Comparison of ENCODE assay signal across 9 mouse cellular contexts in the genomic region with DNA sequence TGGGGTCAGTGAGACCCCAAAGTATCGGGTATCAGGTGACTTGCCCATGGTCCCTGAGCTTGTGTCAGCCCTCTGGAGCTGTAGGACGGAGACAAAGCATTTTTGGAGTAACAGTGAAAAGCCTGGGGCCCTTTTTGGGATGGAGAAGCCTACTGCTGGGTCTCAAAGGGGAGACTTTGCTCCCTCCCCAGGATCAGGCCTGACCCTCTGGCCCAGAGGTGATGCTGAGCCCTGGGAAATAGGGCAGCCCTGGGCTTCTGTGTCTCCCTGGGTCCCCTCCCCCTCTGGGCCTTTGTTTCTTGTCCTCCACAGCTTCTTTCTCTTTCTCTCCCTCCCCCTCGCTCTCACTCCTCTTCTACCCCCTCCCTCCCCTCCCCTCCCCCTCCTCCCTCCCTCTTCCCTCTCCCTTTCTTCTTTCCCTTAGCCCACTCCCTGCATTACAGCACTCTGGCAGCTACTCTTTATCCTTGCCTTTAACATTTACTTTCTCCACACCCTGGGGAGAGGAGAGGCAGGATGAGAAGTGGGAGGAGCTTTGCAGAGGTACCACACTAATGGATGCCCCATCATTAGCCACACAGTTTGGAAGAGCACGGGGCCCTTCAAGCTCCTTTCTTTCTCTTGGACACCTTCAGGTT. TPM values are rescaled to one million over a fixed set of nuclear protein-coding genes. Genes with fewer than 3 reads are reported as not detected.
DNase-seq lines count a peak whose midpoint lies in the region; ATAC-seq and TF ChIP-seq lines count a peak whose summit lies in the region.
"Had no signal": no experiment of that assay in that cellular context is flagged by ENCODE, and none has a peak within 500 bp of the region (broad histone marks: within the 10 kb centered on the region; RNA-seq: fewer than 3 reads in every experiment).

No protein-coding gene starts in this region.

- H3K4me2 ChIP-seq in heart, embryonic 12.5 days = no peak overlapping the region
- peak overlapping the region; percentile 53 for H3K4me2 ChIP-seq in CH12.LX (ENCODE audit: insufficient read depth, low read depth, poor library complexity, severe bottlenecking)
- H3K4me2 ChIP-seq in forebrain, embryonic 11.5 days (ENCODE audit: low read depth, low read length, severe bottlenecking) = peak overlapping the region; percentile 26; the same call in 1 of the 2 replicates

- H3K4me1 ChIP-seq in heart, embryonic 12.5 days (replicated peaks) = peaks cover 80% of the 10 kb centered on the region
- peaks cover 39 to 78% of the 10 kb centered on the region in 2 experiments for H3K4me1 ChIP-seq in CH12.LX (ENCODE audit: control insufficient read depth in 1 of 2, insufficient read depth in 2 of 2)
- H3K4me1 ChIP-seq in forebrain, embryonic 11.5 days (replicated peaks; ENCODE audit: control insufficient read depth, insufficient read depth, low read length) = peaks cover 45% of the 10 kb centered on the region

- H3K27ac ChIP-seq in heart, embryonic 12.5 days (ENCODE audit: poor library complexity, severe bottlenecking) = peak overlapping the region; percentile 42
- H3K27ac ChIP-seq in CH12.LX (ENCODE audit: insufficient read depth, low read depth) (peak overlapping the region; percentile 84), macrophage (peak overlapping the region; percentile 98)
- H3K27ac ChIP-seq in forebrain, embryonic 11.5 days (ENCODE audit: low read depth, low read length) = peak overlapping the region; percentile 88

- H3K27me3 ChIP-seq in heart, embryonic 12.5 days (replicated peaks) = no peaks in the 10 kb centered on the region
- no peaks in the 10 kb centered on the region for H3K27me3 ChIP-seq in CH12.LX (replicated peaks)
- H3K27me3 ChIP-seq in forebrain, embryonic 11.5 days (ENCODE audit: control insufficient read depth, insufficient read depth, low read length) = no peaks in the 10 kb centered on the region

- no peak for TF ChIP-seq POLR2A in CH12.LX (IDR thresholded peaks at IDR 0.05; ENCODE audit: low read depth, low read length)

- H3K79me2 ChIP-seq in CH12.LX (replicated peaks; ENCODE audit: control insufficient read depth, extremely low read depth, insufficient read depth, poor library complexity, severe bottlenecking) (peaks cover 6% of the 10 kb centered on the region; the same call in 1 of the 2 replicates), macrophage (ENCODE audit: inconsistent target) (peaks cover 92% of the 10 kb centered on the region)

- H3K9ac ChIP-seq in heart, embryonic 12.5 days = peak overlapping the region; percentile 48
- peak overlapping the region; percentile 21 for H3K9ac ChIP-seq in CH12.LX (ENCODE audit: insufficient read depth, low read depth)
- H3K9ac ChIP-seq in forebrain, embryonic 11.5 days (ENCODE audit: low read length) = peak overlapping the region; percentile 50

- H3K4me3 ChIP-seq in heart, embryonic 12.5 days = no peak overlapping the region
- H3K4me3 ChIP-seq in CH12.LX (replicated peaks in 1 of 3; ENCODE audit: low read depth in 2 of 3, low read length in 2 of 3, poor library complexity in 1 of 3) (no peak overlapping the region), macrophage (ENCODE audit: inconsistent target) (no peak overlapping the region)
- no peak overlapping the region for H3K4me3 ChIP-seq in forebrain, embryonic 11.5 days (ENCODE audit: low read depth, low read length)

- no peak for TF ChIP-seq RAD21 in CH12.LX (IDR thresholded peaks at IDR 0.05; ENCODE audit: low read depth, low read length)

- dilution Hi-C loops in CH12.LX (cut with MboI; ENCODE audit: extremely low pct_ligation_motif_present, extremely low pct_unique_long_range_greater_than_20kb, low sequenced_read_pairs) = no loop called here

- no peak for DNase-seq in heart, adult 8-10 months (ENCODE audit: low spot score)
- no peak for DNase-seq in CH12.LX (ENCODE audit: extremely low read depth)
- no peak for DNase-seq in forebrain, embryonic 11.5 days (ENCODE audit: low spot score)
- no peak for DNase-seq in Muller cell, postnatal 12 days (ENCODE audit: inconsistent ontology term)
- no peak for DNase-seq in adrenal gland, adult 18-20 months (ENCODE audit: low spot score in 2 of 2)
- DNase-seq: B cell, adult 2 months had no signal

- 42% methylated on average over 4 of the region's 4 CpGs for WGBS in heart, embryonic 12.5 days
- WGBS in forebrain, embryonic 11.5 days = 13% methylated on average over 4 of the region's 4 CpGs
- 66% methylated on average over 3 of the region's 4 CpGs for WGBS in macrophage (ENCODE audit: missing documents)

- TF ChIP-seq EP300 in CH12.LX (IDR thresholded peaks at IDR 0.05; ENCODE audit: low read length) = no peak

- in situ Hi-C loops in CH12.LX (cut with MboI; ENCODE audit: low pct_ligation_motif_present, low pct_unique_long_range_greater_than_20kb, low sequenced_read_pairs) = no loop called here

- ATAC-seq in heart, embryonic 12.5 days (ENCODE audit: insufficient number of reproducible peaks, low FRiP score) = no peak
- peak; percentile 68 for ATAC-seq in forebrain, embryonic 11.5 days (replicated peaks; ENCODE audit: low FRiP score)
- ATAC-seq in inflammation-experienced regulatory T-cells, adult 6 months = no peak

- peaks cover 2% of the 10 kb centered on the region for H3K36me3 ChIP-seq in heart, embryonic 12.5 days
- H3K36me3 ChIP-seq in CH12.LX (replicated peaks in 1 of 2; ENCODE audit: control insufficient read depth in 1 of 2, insufficient read depth in 1 of 2, low read length in 1 of 2) = peaks cover 2 to 9% of the 10 kb centered on the region in 2 experiments
- no peaks in the 10 kb centered on the region for H3K36me3 ChIP-seq in forebrain, embryonic 11.5 days (ENCODE audit: control insufficient read depth, insufficient read depth, low read length)
- no peaks in the 10 kb centered on the region for H3K36me3 ChIP-seq in macrophage (ENCODE audit: inconsistent target)

- TF ChIP-seq CTCF in CH12.LX (conservative IDR thresholded peaks at IDR 0.05 in 1 of 2, IDR thresholded peaks at IDR 0.05 in 1 of 2; ENCODE audit: low read depth in 2 of 2, low read length in 2 of 2) = no peak

- no peaks in the 10 kb centered on the region for H3K9me3 ChIP-seq in heart, embryonic 12.5 days (replicated peaks)
- H3K9me3 ChIP-seq in CH12.LX (replicated peaks; ENCODE audit: low read length) = peaks cover 2% of the 10 kb centered on the region
- H3K9me3 ChIP-seq in forebrain, embryonic 11.5 days (ENCODE audit: control insufficient read depth, low read length) = no peaks in the 10 kb centered on the region

TF ChIP-seq in CH12.LX, 34 proteins besides CTCF, POLR2A, EP300 and RAD21:
- TF ChIP-seq ZNF384 (IDR thresholded peaks at IDR 0.05; ENCODE audit: low read depth, low read length) = no peak
- TF ChIP-seq TCF12 (IDR thresholded peaks at IDR 0.05; ENCODE audit: low read depth, low read length) = no peak
- no peak for TF ChIP-seq MXI1 (IDR thresholded peaks at IDR 0.05; ENCODE audit: low read depth, low read length)

RNA-seq across cellular contexts. Expression of gene Idh2, which starts 39.1 kb away (rescaled TPM):
- 1,569 and 1,607 TPM in 2 replicates for polyA plus RNA-seq in heart, embryonic 12.5 days (2016; fragmentation: Nextera tagmentation; extraction: Ambion mirVana)
- 1,000 to 10,000 TPM; 2,287 to 2,565 (median 2,388) TPM for total RNA-seq in heart, adult 8-10 months (2022)
- total RNA-seq in CH12.LX (2012; rRNA removed) = 71.1 and 96.4 TPM in 2 replicates
- total RNA-seq in CH12.LX (2014; rRNA removed) = 20.8 and 21.5 TPM in 2 replicates
- 13.6 and 21.1 TPM in 2 replicates for polyA plus RNA-seq in CH12.LX (2012; ENCODE audit: insufficient read length, low read depth)
- polyA plus RNA-seq in forebrain, embryonic 11.5 days (2014; fragmentation: Nextera tagmentation; extraction: Ambion mirVana) = 403 and 425 TPM in 2 replicates
- total RNA-seq in macrophage (2018; cell fraction: chromatin; rRNA removed) = 100 to 1,000 TPM in 3 of 26 experiments, 10 to 100 TPM in 19, 1 to 10 TPM in 4; 5.1 to 131 (median 33.7) TPM
- 10 to 100 TPM; 35.0 to 94.6 (median 64.7) TPM for total RNA-seq in macrophage (2018; cell fraction: cytosol; rRNA removed)
- total RNA-seq in macrophage (2018; cell fraction: nucleus; rRNA removed) = 100 to 1,000 TPM in 1 of 26 experiments, 10 to 100 TPM in 25; 17.1 to 112 (median 41.7) TPM
- polyA plus RNA-seq in macrophage (2018) = 72.5 to 101 TPM (median 88.0 TPM) in 3 replicates
- polyA plus RNA-seq in inflammation-experienced regulatory T-cells, adult 6 months (2017; shearing (Covaris generic)) = 10 to 100 TPM; 13.5 to 28.7 (median 20.3) TPM
- 100 to 1,000 TPM; 116 to 190 TPM for total RNA-seq in adrenal gland, adult 18-20 months (2021)

RNA-seq across cellular contexts. Expression of gene Zfp710, which starts 51.5 kb away (rescaled TPM):
- 13.5 and 13.7 TPM in 2 replicates for polyA plus RNA-seq in heart, embryonic 12.5 days (2016; fragmentation: Nextera tagmentation; extraction: Ambion mirVana)
- 10 to 100 TPM; 28.5 to 39.5 (median 31.3) TPM for total RNA-seq in heart, adult 8-10 months (2022)
- total RNA-seq in CH12.LX (2012; rRNA removed) = 16.2 and 16.3 TPM in 2 replicates
- total RNA-seq in CH12.LX (2014; rRNA removed) = 6.1 and 7.6 TPM in 2 replicates
- polyA plus RNA-seq in CH12.LX (2012; ENCODE audit: insufficient read length, low read depth) = 12.1 and 14.4 TPM in 2 replicates
- 27.9 and 33.0 TPM in 2 replicates for polyA plus RNA-seq in forebrain, embryonic 11.5 days (2014; fragmentation: Nextera tagmentation; extraction: Ambion mirVana)
- 100 to 1,000 TPM in 9 of 26 experiments, 10 to 100 TPM in 17; 10.9 to 127 (median 87.0) TPM for total RNA-seq in macrophage (2018; cell fraction: chromatin; rRNA removed)
- total RNA-seq in macrophage (2018; cell fraction: cytosol; rRNA removed) = 10 to 100 TPM; 18.9 to 85.9 (median 65.4) TPM
- 100 to 1,000 TPM in 9 of 26 experiments, 10 to 100 TPM in 17; 15.7 to 151 (median 83.9) TPM for total RNA-seq in macrophage (2018; cell fraction: nucleus; rRNA removed)
- polyA plus RNA-seq in macrophage (2018) = 33.7 to 69.0 TPM (median 50.1 TPM) in 3 replicates
- 1 to 10 TPM; 1.8 to 5.1 (median 4.4) TPM for polyA plus RNA-seq in inflammation-experienced regulatory T-cells, adult 6 months (2017; shearing (Covaris generic))
- total RNA-seq in adrenal gland, adult 18-20 months (2021) = 10 to 100 TPM; 13.8 to 14.3 TPM

Comparison
In these comparisons a context has a peak if more than half of its experiments do, and no peak if none do; other contexts are left out.
1. H3K27ac ChIP-seq: peak in every context shown above with its lines; median percentile 98 in macrophage; 88 in forebrain, embryonic 11.5 days; 84 in CH12.LX; 42 in heart, embryonic 12.5 days.